Mouse (Mus musculus) intestine, postnatal 0 days (tissue): ENCODE measurements around the gene Dnah5. TPM values are rescaled to one million over a fixed set of nuclear protein-coding genes. Genes with fewer than 3 reads are reported as not detected.
"Not testable (repeated sequence)": the region's sequence is repeated elsewhere in the genome, so short reads cannot be mapped to it uniquely, and the experiment has no call there.

Source experiments
- ATAC-seq: fragments of 200-750 bp; cut with Nextera tagmentation; 2 replicates; pipeline ENCODE4 v1.8.0; 2017; ENCODE audit warnings: mild to moderate bottlenecking, moderate TSS enrichment, moderate library complexity
- H3K27ac ChIP-seq: fragments of 300-500 bp; sonication (generic); 2 replicates; pipeline ENCODE4 v1.5.1; 2014; ENCODE audit warnings: mild to moderate bottlenecking, low read depth, low read length, moderate library complexity
- H3K27me3 ChIP-seq: fragments of 300-500 bp; sonication (generic); replicated peaks from 2 replicates; pipeline ENCODE4 v1.6.1; 2014; ENCODE audit warnings: low read length, mixed read lengths; ENCODE audit not compliant: control insufficient read depth, insufficient read depth
- H3K36me3 ChIP-seq: fragments of 300-500 bp; sonication (generic); 2 replicates; pipeline ENCODE4 v1.6.1; 2014; ENCODE audit warnings: mild to moderate bottlenecking, moderate library complexity; ENCODE audit not compliant: control insufficient read depth, insufficient read depth
- H3K4me1 ChIP-seq: fragments of 300-500 bp; sonication (generic); replicated peaks from 2 replicates; pipeline ENCODE4 v1.6.1; 2014; ENCODE audit warnings: antibody characterized with exemption, low read length, mixed read lengths; ENCODE audit not compliant: control insufficient read depth, insufficient read depth
- H3K4me2 ChIP-seq: fragments of 300-500 bp; sonication (generic); replicated peaks from 2 replicates; pipeline ENCODE4 v1.6.1; 2014; ENCODE audit warnings: low read depth, mild to moderate bottlenecking, moderate library complexity
- H3K4me3 ChIP-seq: fragments of 300-500 bp; sonication (generic); 2 replicates; pipeline ENCODE4 v1.5.1; 2014; ENCODE audit warnings: low read depth, low read length
- H3K9ac ChIP-seq: fragments of 300-500 bp; sonication (generic); 2 replicates; pipeline ENCODE4 v1.6.1; 2014; ENCODE audit warnings: mild to moderate bottlenecking, low read depth, low read length
- H3K9me3 ChIP-seq: fragments of 300-500 bp; sonication (generic); 2 replicates; pipeline ENCODE4 v1.6.1; 2016; ENCODE audit warnings: mixed run types; ENCODE audit not compliant: control insufficient read depth
- CTCF ChIP-seq: sonication (generic); IDR thresholded peaks from 2 replicates; pipeline ENCODE4 v1.5.1; 2016; ENCODE audit warnings: low read depth, mild to moderate bottlenecking, control low read depth, antibody characterized with exemption, moderate library complexity
- WGBS: fragments of 180-500 bp; shearing (Covaris S2); extraction: QIAGEN DNeasy Blood & Tissue Kit; methylation state at CpG from one replicate; pipeline ENCODE4 v1.1.7; 2014; 5-methylcytosine and 5-hydroxymethylcytosine counted together
- polyA plus RNA-seq: library from polyadenylated mRNA; unstranded; fragments of >200 nt; fragmentation: Nextera tagmentation; extraction: Ambion mirVana; gene quantifications from 2 replicates; pipeline ENCODE4 v1.2.1, GENCODE M21; 2015

The Dnah5 gene
- polyA plus RNA-seq, 1 experiment from 2014 or later = 0.01 TPM

DNA sequence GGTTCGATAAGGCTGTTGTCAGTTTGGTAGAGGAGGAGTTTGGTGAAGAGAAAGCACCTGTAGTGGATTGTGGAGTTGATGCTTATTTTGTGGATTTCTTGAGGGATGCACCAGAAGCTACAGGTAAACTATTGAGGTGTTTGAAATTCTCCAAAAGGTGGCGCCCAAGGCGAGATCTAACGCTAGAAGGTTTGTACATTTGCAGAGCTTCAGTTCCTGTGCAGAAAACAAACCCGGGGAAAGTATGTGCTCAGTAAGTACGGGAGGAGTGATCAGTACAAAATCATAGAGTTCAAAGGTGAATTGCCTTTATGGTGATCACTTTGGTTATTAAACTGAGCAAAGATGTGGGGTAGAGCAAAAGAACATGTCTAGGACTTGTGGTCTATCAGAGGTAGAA is 166.9 kb downstream of the Dnah5 start:
- TF ChIP-seq CTCF = 0 out of 2 replicates have a peak, but pooled peaks have one; percentile 10
- Histone ChIP-seq H3K27ac (no peak overlapping the region), H3K27me3 (no peaks in the 10 kb centered on the region), H3K9ac (no peak overlapping the region), H3K4me1 (no peaks in the 10 kb centered on the region), H3K4me2 (no peak overlapping the region), H3K9me3 (no peaks in the 10 kb centered on the region), H3K36me3 (no peaks in the 10 kb centered on the region), H3K4me3 (no peak overlapping the region)
- 82% methylated on average over 6 of the region's 6 CpGs for WGBS
- ATAC-seq = no peak

DNA sequence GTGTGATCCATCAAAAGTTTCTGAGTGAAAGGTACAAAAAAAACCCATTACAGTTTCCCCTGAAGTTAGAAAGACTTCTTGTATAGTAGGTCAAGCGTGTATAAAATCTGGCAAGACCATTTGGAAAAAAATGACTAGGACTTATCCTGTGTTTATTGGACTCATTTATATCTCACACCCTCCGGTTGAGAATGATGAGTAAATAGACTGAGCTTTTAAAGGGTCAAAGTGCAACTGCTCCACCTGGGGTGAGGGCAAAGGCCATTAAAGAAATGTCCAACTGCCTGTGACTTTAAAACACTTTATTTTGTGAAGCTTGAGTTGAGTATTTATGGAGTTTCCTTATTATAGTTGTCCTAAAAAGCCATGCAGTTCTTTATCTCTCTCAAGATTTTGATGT is 168.0 kb downstream of the Dnah5 start:
- no peak for ATAC-seq
- Histone ChIP-seq H3K27ac (no peak overlapping the region), H3K4me2 (no peak overlapping the region), H3K9ac (no peak overlapping the region), H3K36me3 (no peaks in the 10 kb centered on the region), H3K27me3 (no peaks in the 10 kb centered on the region), H3K9me3 (no peaks in the 10 kb centered on the region), H3K4me3 (no peak overlapping the region), H3K4me1 (no peaks in the 10 kb centered on the region)
- WGBS = 23% methylated on average over 2 of the region's 2 CpGs
- TF ChIP-seq CTCF = no peak

DNA sequence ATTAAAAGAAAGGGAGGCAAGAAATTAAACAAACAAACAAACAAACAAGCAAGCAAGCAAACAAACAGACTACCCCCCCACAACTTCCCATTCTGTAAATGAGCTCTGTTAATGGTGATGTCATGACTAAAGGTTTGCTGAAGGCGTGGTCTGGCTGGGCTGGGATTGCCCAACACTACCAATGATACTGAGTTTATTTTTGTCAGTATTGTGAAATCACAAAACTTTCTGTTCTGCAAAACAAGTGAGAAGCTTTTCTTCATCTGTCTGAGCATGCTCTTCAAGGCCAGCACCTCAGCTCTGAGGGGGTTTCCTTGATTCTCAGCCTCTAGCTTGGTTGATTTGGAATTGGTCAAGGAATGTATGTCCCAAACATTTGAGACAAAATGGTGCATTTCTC is 170.8 kb downstream of the Dnah5 start:
- WGBS = 75% methylated on average over 1 of the region's 1 CpGs
- no peak for TF ChIP-seq CTCF
- H3K9ac ChIP-seq = no peak overlapping the region
- no peaks in the 10 kb centered on the region for H3K36me3 ChIP-seq
- no peaks in the 10 kb centered on the region for H3K4me1 ChIP-seq
- H3K4me2 ChIP-seq = no peak overlapping the region
- no peak overlapping the region for H3K4me3 ChIP-seq
- no peak for ATAC-seq
- no peaks in the 10 kb centered on the region for H3K27me3 ChIP-seq
- no peaks in the 10 kb centered on the region for H3K9me3 ChIP-seq
- no peak overlapping the region for H3K27ac ChIP-seq

DNA sequence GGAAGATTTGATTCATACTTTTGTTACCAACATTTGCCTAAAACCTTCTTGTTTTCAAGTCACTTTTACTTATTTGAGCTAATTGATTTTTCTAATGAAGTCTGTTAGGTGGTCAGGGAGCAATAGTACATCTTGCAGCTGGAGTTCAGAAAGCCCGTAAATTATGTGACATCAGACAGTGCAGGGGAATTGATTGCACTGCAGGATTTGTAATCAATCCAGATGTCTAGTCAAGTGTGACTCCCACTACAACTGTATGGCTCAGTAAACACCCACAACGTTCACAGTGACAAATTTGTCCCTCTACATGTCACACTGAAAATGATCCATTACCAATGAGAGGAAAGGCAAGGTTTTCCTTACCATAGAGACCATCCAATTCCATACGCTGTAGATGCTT is 177.4 kb downstream of the Dnah5 start:
- H3K27me3 ChIP-seq = no peaks in the 10 kb centered on the region
- H3K4me1 ChIP-seq = no peaks in the 10 kb centered on the region
- TF ChIP-seq CTCF = no peak
- H3K36me3 ChIP-seq = no peaks in the 10 kb centered on the region
- H3K27ac ChIP-seq = no peak overlapping the region
- WGBS = 65% methylated on average over 3 of the region's 3 CpGs
- no peak overlapping the region for H3K9ac ChIP-seq
- H3K4me2 ChIP-seq = no peak overlapping the region
- H3K4me3 ChIP-seq = no peak overlapping the region
- no peaks in the 10 kb centered on the region for H3K9me3 ChIP-seq
- ATAC-seq = no peak

DNA sequence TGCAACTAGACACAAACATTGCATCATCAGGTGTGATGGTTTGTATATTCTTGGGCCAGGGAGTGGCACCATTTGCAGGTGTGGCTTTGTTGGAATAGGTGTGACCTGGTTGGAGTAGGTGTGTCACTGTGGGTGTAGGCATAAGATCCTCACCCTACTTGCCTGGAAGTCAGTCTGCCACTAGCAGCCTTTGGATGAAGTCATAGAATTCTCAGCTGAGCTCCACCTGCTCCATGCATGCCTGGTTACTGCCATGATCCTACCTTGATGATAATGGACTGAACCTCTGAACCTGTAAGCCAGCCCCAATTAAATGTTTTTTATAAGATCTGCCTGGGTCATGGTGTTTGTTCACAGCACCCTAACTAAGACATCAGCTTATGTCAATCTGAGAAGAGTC is 190.2 kb downstream of the Dnah5 start:
- H3K27ac ChIP-seq, H3K27me3 ChIP-seq, H3K9me3 ChIP-seq, ATAC-seq, H3K4me2 ChIP-seq, H3K4me3 ChIP-seq, H3K36me3 ChIP-seq, H3K9ac ChIP-seq, H3K4me1 ChIP-seq: not testable (repeated sequence)

DNA sequence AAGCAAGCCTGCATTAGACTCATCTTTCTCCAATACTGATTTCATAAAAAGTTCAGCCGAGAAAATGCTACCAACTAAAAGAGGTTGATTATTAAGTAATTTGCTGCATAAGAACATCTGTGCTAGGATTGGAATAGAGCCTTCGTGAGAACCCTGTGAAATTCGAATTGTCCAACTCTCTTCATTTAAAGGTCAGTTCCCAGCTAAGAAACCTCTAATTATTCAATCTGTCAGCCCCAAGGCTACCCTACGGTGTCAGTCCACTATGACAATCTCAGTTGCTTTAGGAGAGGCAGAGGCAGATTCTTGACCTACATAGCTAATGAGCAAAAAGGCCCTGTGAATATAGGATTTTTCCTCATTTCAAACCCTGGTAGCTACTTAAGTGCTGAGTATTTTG is 191.9 kb downstream of the Dnah5 start:
- no peak for ATAC-seq
- no peak overlapping the region for H3K9ac ChIP-seq
- no peak for TF ChIP-seq CTCF
- no peak overlapping the region for H3K4me3 ChIP-seq
- H3K27ac ChIP-seq = no peak overlapping the region
- H3K4me2 ChIP-seq = no peak overlapping the region
- no peaks in the 10 kb centered on the region for H3K9me3 ChIP-seq
- no peaks in the 10 kb centered on the region for H3K4me1 ChIP-seq
- WGBS = 74% methylated on average over 4 of the region's 4 CpGs
- no peaks in the 10 kb centered on the region for H3K36me3 ChIP-seq
- H3K27me3 ChIP-seq = no peaks in the 10 kb centered on the region

DNA sequence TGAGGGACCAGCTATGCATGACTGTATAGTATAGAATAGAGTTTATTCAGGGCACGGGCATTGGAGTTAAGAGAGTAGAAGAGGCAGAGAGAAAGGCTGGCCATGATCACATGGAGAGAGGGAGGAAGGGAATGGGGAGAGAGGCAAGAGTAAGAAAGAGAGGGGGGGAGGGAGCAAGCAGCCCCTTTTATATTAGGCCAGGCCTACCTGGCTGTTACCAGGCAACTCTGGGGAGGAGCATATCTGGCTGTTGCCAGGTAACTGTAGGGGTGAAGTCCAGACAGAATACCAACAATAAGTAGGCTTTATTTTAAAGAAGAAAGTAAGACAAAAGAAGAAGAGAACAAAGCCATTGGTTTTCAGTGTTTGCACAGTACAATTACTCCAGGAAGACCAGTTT is 194.9 kb downstream of the Dnah5 start:
- no peak overlapping the region for H3K4me2 ChIP-seq
- H3K27ac ChIP-seq = no peak overlapping the region
- no peaks in the 10 kb centered on the region for H3K9me3 ChIP-seq
- H3K27me3 ChIP-seq = no peaks in the 10 kb centered on the region
- no peak overlapping the region for H3K4me3 ChIP-seq
- H3K9ac ChIP-seq = no peak overlapping the region
- ATAC-seq = no peak
- 57% methylated on average over 1 of the region's 1 CpGs for WGBS
- TF ChIP-seq CTCF = no peak
- no peaks in the 10 kb centered on the region for H3K4me1 ChIP-seq
- H3K36me3 ChIP-seq = no peaks in the 10 kb centered on the region
